ENCODE assay signal across 10 mouse cellular contexts in genomic region chr1:134987962-134988341, GRCm38 (mm10). TPM values are rescaled to one million over a fixed set of nuclear protein-coding genes. Genes with fewer than 3 reads are reported as not detected.
DNase-seq lines count a peak whose midpoint lies in the region; ATAC-seq lines count a peak whose summit lies in the region.
"Had no signal": no experiment of that assay in that cellular context is flagged by ENCODE, and none has a peak within 500 bp of the region (broad histone marks: within the 10 kb centered on the region; RNA-seq: fewer than 3 reads in every experiment).

No protein-coding gene starts in this region.

- no peak for DNase-seq in kidney, adult 8-10 months
- DNase-seq in embryonic facial prominence, embryonic 10.5 days (ENCODE audit: low spot score), result no peak
- DNase-seq in left cerebral cortex, adult 18-20 months (ENCODE audit: low spot score in 2 of 2), result no peak
- no peak for DNase-seq in spleen, postnatal 4 days (ENCODE audit: low spot score in 2 of 2)
- no peak for DNase-seq in adrenal gland, adult 2 months

- no peaks in the 10 kb centered on the region for H3K36me3 ChIP-seq in kidney, embryonic 15.5 days
- no peaks in the 10 kb centered on the region for H3K36me3 ChIP-seq in embryonic facial prominence, embryonic 10.5 days (replicated peaks)
- no peaks in the 10 kb centered on the region for H3K36me3 ChIP-seq in hindbrain, embryonic 16.5 days (ENCODE audit: control insufficient read depth, insufficient read depth, low read length)
- H3K36me3 ChIP-seq in midbrain, embryonic 15.5 days (replicated peaks), result no peaks in the 10 kb centered on the region

- 6% methylated on average over 14 of the region's 14 CpGs for WGBS in kidney, embryonic 15.5 days
- 13% methylated on average over 14 of the region's 14 CpGs for WGBS in embryonic facial prominence, embryonic 10.5 days
- whole genome bisulfite sequencing in hindbrain, embryonic 16.5 days, result 7% methylated on average over 14 of the region's 14 CpGs
- WGBS in midbrain, embryonic 15.5 days, result 7% methylated on average over 14 of the region's 14 CpGs

- peak overlapping the region; percentile 87 for H3K4me2 ChIP-seq in kidney, embryonic 15.5 days
- H3K4me2 ChIP-seq in hindbrain, embryonic 16.5 days (ENCODE audit: low read length), result peak overlapping the region; percentile 84
- H3K4me2 ChIP-seq in midbrain, embryonic 15.5 days, result peak overlapping the region; percentile 66

- H3K27me3 ChIP-seq in kidney, embryonic 15.5 days, result peaks cover 22% of the 10 kb centered on the region
- H3K27me3 ChIP-seq in embryonic facial prominence, embryonic 10.5 days (replicated peaks; ENCODE audit: low read depth, poor library complexity, severe bottlenecking), result peaks cover 62% of the 10 kb centered on the region
- 0 out of 2 replicates have a peak, but pooled peaks cover 2% of the 10 kb centered on the region for H3K27me3 ChIP-seq in hindbrain, embryonic 16.5 days (replicated peaks; ENCODE audit: control insufficient read depth, insufficient read depth, low read length)
- H3K27me3 ChIP-seq in midbrain, embryonic 15.5 days (replicated peaks), result 0 out of 2 replicates have a peak, but pooled peaks cover 4% of the 10 kb centered on the region
- H3K27me3 ChIP-seq: Patski had no signal

- 0 out of 2 replicates have a peak overlapping the region, but pooled peaks have one; percentile 18 for H3K9ac ChIP-seq in kidney, embryonic 15.5 days
- H3K9ac ChIP-seq in hindbrain, embryonic 16.5 days (ENCODE audit: low read depth, low read length), result peak overlapping the region; percentile 69
- H3K9ac ChIP-seq in midbrain, embryonic 15.5 days, result peak overlapping the region; percentile 40

- no peak overlapping the region for H3K27ac ChIP-seq in kidney, embryonic 15.5 days
- peak overlapping the region; percentile 79 for H3K27ac ChIP-seq in embryonic facial prominence, embryonic 10.5 days (replicated peaks)
- H3K27ac ChIP-seq in hindbrain, embryonic 16.5 days (ENCODE audit: low read depth, low read length), result no peak overlapping the region
- no peak overlapping the region for H3K27ac ChIP-seq in midbrain, embryonic 15.5 days

- H3K4me1 ChIP-seq in kidney, embryonic 15.5 days, result peaks cover 26% of the 10 kb centered on the region
- H3K4me1 ChIP-seq in embryonic facial prominence, embryonic 10.5 days, result peaks cover 27% of the 10 kb centered on the region
- H3K4me1 ChIP-seq in hindbrain, embryonic 16.5 days (ENCODE audit: control insufficient read depth, insufficient read depth, low read depth, low read length), result peaks cover 2% of the 10 kb centered on the region; the same call in 1 of the 2 replicates
- no peaks in the 10 kb centered on the region for H3K4me1 ChIP-seq in midbrain, embryonic 15.5 days

- ATAC-seq in kidney, embryonic 15.5 days (replicated peaks; ENCODE audit: low FRiP score), result no peak
- ATAC-seq in hindbrain, embryonic 16.5 days, result no peak; the same call in 1 of the 2 replicates
- no peak; the same call in none of the 2 replicates for ATAC-seq in midbrain, embryonic 15.5 days (replicated peaks)
- ATAC-seq: Patski had no signal

- no peaks in the 10 kb centered on the region for H3K9me3 ChIP-seq in kidney, embryonic 15.5 days (replicated peaks)
- 0 out of 2 replicates have a peak, but pooled peaks cover 2% of the 10 kb centered on the region for H3K9me3 ChIP-seq in embryonic facial prominence, embryonic 10.5 days
- H3K9me3 ChIP-seq in hindbrain, embryonic 16.5 days (ENCODE audit: control insufficient read depth, low read length), result no peaks in the 10 kb centered on the region; the same call in 1 of the 2 replicates
- no peaks in the 10 kb centered on the region for H3K9me3 ChIP-seq in midbrain, embryonic 15.5 days

- peak overlapping the region; percentile 46 for H3K4me3 ChIP-seq in kidney, embryonic 15.5 days (replicated peaks)
- H3K4me3 ChIP-seq in embryonic facial prominence, embryonic 10.5 days, result peak overlapping the region; percentile 63
- peak overlapping the region; percentile 44 for H3K4me3 ChIP-seq in hindbrain, embryonic 16.5 days (ENCODE audit: low read length)
- H3K4me3 ChIP-seq in midbrain, embryonic 15.5 days, result peak overlapping the region; percentile 38
- H3K4me3 ChIP-seq: myocyte had no signal

RNA-seq across cellular contexts. Expression of gene Ube2t, which starts 25.6 kb away (rescaled TPM):
- polyA plus RNA-seq in kidney, embryonic 15.5 days (2015; fragmentation: Nextera tagmentation; extraction: Ambion mirVana), result 44.2 TPM in 2 replicates
- polyA plus RNA-seq in embryonic facial prominence, embryonic 10.5 days (2016; fragmentation: Nextera tagmentation; extraction: Ambion mirVana), result 52.2 and 55.5 TPM in 2 replicates
- 12.3 and 13.2 TPM in 2 replicates for polyA plus RNA-seq in hindbrain, embryonic 16.5 days (2015; fragmentation: Nextera tagmentation; extraction: Ambion mirVana)
- 10.4 and 11.9 TPM in 2 replicates for polyA plus RNA-seq in midbrain, embryonic 15.5 days (2015; fragmentation: Nextera tagmentation; extraction: Ambion mirVana)
- total RNA-seq in left cerebral cortex, adult 18-20 months (2021), result 1 to 10 TPM; 1.6 to 1.8 TPM
- total RNA-seq in adrenal gland, adult 2 months (2021), result 1 to 10 TPM in 1 of 2 experiments, under 1 TPM in 1; 0.98 to 1.0 TPM
- polyA plus RNA-seq in adrenal gland, adult 2 months (2012; rRNA removed), result 1.3 and 2.3 TPM in 2 replicates

RNA-seq across cellular contexts. Expression of gene Ppp1r12b, which starts 32.2 kb away (rescaled TPM):
- 5.2 and 6.7 TPM in 2 replicates for polyA plus RNA-seq in kidney, embryonic 15.5 days (2015; fragmentation: Nextera tagmentation; extraction: Ambion mirVana)
- polyA plus RNA-seq in embryonic facial prominence, embryonic 10.5 days (2016; fragmentation: Nextera tagmentation; extraction: Ambion mirVana), result 5.0 and 5.8 TPM in 2 replicates
- 12.8 and 13.4 TPM in 2 replicates for polyA plus RNA-seq in hindbrain, embryonic 16.5 days (2015; fragmentation: Nextera tagmentation; extraction: Ambion mirVana)
- 14.1 and 15.7 TPM in 2 replicates for polyA plus RNA-seq in midbrain, embryonic 15.5 days (2015; fragmentation: Nextera tagmentation; extraction: Ambion mirVana)
- 10 to 100 TPM; 74.7 to 78.5 TPM for total RNA-seq in left cerebral cortex, adult 18-20 months (2021)
- 10 to 100 TPM; 12.3 to 13.8 TPM for total RNA-seq in adrenal gland, adult 2 months (2021)
- 3.3 and 4.3 TPM in 2 replicates for polyA plus RNA-seq in adrenal gland, adult 2 months (2012; rRNA removed)

Comparison
In these comparisons a context has a peak if more than half of its experiments do, and no peak if none do; other contexts are left out.
1. H3K9ac ChIP-seq: peak in every context shown above with its lines; median percentile 69 in hindbrain, embryonic 16.5 days; 40 in midbrain, embryonic 15.5 days; 18 in kidney, embryonic 15.5 days.